Mouse (Mus musculus) embryonic facial prominence, embryonic 15.5 days (tissue): ENCODE results near the gene Ankrd22. TPM values are rescaled to one million over a fixed set of nuclear protein-coding genes. Genes with fewer than 3 reads are reported as not detected.
"Not testable (repeated sequence)": the region's sequence is repeated elsewhere in the genome, so short reads cannot be mapped to it uniquely, and the experiment has no call there.

Experiments
- ATAC-seq: fragments of 200-750 bp; cut with Nextera tagmentation; 2 replicates; pipeline ENCODE4 v1.8.0; 2017; ENCODE audit warnings: low read depth, moderate TSS enrichment; ENCODE audit not compliant: insufficient number of reproducible peaks, low FRiP score, low TSS enrichment
- H3K27ac ChIP-seq: fragments of 300-500 bp; sonication (generic); replicated peaks from 2 replicates; pipeline ENCODE4 v1.5.1; 2015; ENCODE audit warnings: mild to moderate bottlenecking, inconsistent platforms
- H3K27me3 ChIP-seq: fragments of 300-500 bp; sonication (generic); 2 replicates; pipeline ENCODE4 v1.6.1; 2015; ENCODE audit warnings: inconsistent platforms
- H3K36me3 ChIP-seq: fragments of 300-500 bp; sonication (generic); 2 replicates; pipeline ENCODE4 v1.6.1; 2015; ENCODE audit warnings: mild to moderate bottlenecking, inconsistent platforms
- H3K4me1 ChIP-seq: fragments of 300-500 bp; sonication (generic); 2 replicates; pipeline ENCODE4 v1.6.1; 2015; ENCODE audit warnings: inconsistent platforms
- H3K4me2 ChIP-seq: fragments of 300-500 bp; sonication (generic); replicated peaks from 2 replicates; pipeline ENCODE4 v1.6.1; 2015; ENCODE audit warnings: mild to moderate bottlenecking, inconsistent platforms
- H3K4me3 ChIP-seq: fragments of 300-500 bp; sonication (generic); replicated peaks from 2 replicates; pipeline ENCODE4 v1.5.1; 2015; ENCODE audit warnings: mild to moderate bottlenecking, inconsistent platforms
- H3K9ac ChIP-seq: fragments of 300-500 bp; sonication (generic); 2 replicates; pipeline ENCODE4 v1.6.1; 2015; ENCODE audit warnings: inconsistent platforms
- H3K9me3 ChIP-seq: fragments of 300-500 bp; sonication (generic); replicated peaks from 2 replicates; pipeline ENCODE4 v1.6.1; 2016; ENCODE audit warnings: inconsistent platforms
- WGBS: fragments of 180-500 bp; shearing (Covaris S2); methylation state at CpG from one replicate; pipeline ENCODE4 v1.1.7; 2015; 5-methylcytosine and 5-hydroxymethylcytosine counted together
- polyA plus RNA-seq: library from polyadenylated mRNA; unstranded; fragments of >200 nt; fragmentation: Nextera tagmentation; extraction: Ambion mirVana; gene quantifications from 2 replicates; pipeline ENCODE4 v1.2.1, GENCODE M21; 2015

The Ankrd22 gene
- 7.3 and 8.2 TPM in 2 replicates for polyA plus RNA-seq

DNA sequence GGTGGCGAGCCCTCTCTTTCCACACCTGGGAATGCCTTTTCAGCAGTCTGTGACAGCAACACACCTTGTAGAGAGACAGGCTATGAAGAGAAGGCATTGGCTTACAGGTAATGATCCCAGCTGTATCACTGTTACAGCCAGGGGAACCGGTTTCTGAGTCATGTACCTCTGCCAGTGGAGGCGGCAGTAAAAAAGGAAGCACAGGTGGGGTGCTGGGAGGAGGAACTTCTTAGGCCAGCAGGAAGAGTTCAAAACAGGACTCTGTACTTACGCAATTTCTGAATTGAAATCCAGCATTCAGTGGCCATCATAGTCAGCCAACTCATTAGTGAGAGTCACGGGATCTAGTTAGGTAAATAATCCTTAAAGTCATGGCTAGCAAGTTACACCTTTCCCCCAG is at the start of gene Ankrd22:
Gene Ankrd22, minus strand, starts transcription at position 163 of the 400 bp plus-strand sequence.
- Histone ChIP-seq H3K36me3 (no peaks in the 10 kb centered on the region), H3K27ac (peak within 1 kb of the TSS; percentile 55; the same call in 1 of the 2 replicates), H3K9ac (no peak within 1 kb of the TSS), H3K4me1 (no peaks in the 10 kb centered on the region), H3K27me3 (no peaks in the 10 kb centered on the region), H3K4me3 (0 out of 2 replicates have a peak within 1 kb of the TSS, but pooled peaks have one; percentile 6), H3K4me2 (no peak within 1 kb of the TSS), H3K9me3 (no peaks in the 10 kb centered on the region)
- ATAC-seq: peak; percentile 80
- WGBS: 50% methylated on average over 5 of the region's 5 CpGs

DNA sequence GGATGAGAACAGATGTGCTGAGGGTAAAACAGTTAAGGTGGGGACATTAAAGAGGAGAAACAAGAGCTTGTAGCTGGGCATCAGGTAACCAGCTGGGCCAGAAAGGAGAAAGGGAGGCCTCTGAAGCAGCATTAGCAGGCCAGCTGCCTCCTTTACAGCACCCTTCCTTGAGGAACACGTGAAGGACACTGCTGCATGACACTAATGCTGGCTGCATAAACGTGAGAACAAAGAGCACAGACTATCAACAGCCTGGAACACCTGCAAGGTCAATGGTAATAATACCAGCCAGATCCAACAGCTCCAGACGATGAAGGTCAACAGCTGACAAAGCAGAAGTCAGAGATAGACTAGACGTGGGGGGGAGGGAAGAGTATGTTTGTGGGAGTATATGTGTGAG is 48.3 kb upstream of the Ankrd22 start:
- Histone ChIP-seq H3K36me3 (no peaks in the 10 kb centered on the region), H3K9me3 (no peaks in the 10 kb centered on the region), H3K4me2 (no peak overlapping the region), H3K4me1 (0 out of 2 replicates have a peak, but pooled peaks cover 4% of the 10 kb centered on the region), H3K4me3 (no peak overlapping the region), H3K27me3 (no peaks in the 10 kb centered on the region), H3K27ac (no peak overlapping the region), H3K9ac (no peak overlapping the region)
- no peak for ATAC-seq
- WGBS: 54% methylated on average over 4 of the region's 4 CpGs

DNA sequence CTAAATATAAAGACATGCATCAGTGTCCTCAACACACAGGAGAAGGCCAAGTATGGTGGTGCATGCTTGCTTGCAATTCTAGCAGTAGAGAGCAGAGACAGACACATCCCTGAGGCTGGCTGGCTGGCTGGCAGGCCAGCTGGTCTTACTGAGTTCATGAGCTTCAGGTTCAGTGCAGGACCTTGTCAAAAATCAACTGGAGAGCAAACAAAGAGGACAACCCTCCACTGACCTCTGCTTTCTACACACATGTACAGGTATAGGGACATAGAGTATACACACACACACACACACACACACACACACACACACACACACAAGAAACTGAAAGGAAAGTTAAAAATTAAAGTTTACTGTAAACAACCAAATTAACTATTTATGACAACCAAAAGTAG is 47.4 kb upstream of the Ankrd22 start:
- no peak for ATAC-seq
- Histone ChIP-seq H3K4me1 (0 out of 2 replicates have a peak, but pooled peaks cover 4% of the 10 kb centered on the region), H3K27ac (no peak overlapping the region), H3K9ac (no peak overlapping the region), H3K9me3 (no peaks in the 10 kb centered on the region), H3K4me2 (no peak overlapping the region), H3K4me3 (no peak overlapping the region), H3K27me3 (no peaks in the 10 kb centered on the region), H3K36me3 (no peaks in the 10 kb centered on the region)

DNA sequence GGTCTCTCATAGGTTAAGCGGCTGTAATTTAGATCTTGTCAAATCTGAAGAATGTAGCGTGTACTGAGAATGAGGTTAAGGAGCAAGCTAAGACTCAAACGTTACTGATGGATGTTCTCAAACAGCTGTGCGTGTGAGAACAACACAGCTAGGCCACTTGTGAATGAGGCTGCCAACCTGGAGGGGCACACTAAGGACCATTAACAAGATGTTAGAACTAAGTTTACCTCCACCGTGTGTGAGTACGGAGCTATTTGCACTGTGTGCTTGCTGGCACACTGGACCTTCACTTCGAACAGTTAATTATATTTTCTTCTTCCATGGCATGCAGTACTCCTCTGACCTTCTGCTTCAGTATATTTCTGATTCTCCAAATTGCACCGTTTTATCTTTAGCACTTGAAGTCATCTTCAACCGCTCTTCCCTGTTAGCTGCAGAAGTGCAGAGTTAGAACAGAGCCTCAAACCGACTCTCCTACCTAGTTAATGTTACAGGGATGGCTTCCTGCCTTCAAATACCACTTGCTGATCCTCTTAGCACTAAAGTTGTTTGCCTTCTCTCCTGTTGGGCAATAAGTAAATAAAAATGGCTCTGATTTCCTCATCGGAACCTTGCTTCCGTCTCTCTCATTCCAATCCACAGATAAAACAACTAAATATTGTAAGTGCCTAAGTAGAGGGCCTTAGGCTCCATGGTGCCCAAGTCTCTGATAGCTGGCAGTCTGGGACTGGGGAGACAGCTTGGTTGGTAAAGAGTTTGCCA is 46.8 kb upstream of the Ankrd22 start:
- Histone ChIP-seq H3K27ac (no peak overlapping the region), H3K36me3 (no peaks in the 10 kb centered on the region), H3K4me2 (no peak overlapping the region), H3K4me1 (0 out of 2 replicates have a peak, but pooled peaks cover 4% of the 10 kb centered on the region), H3K9me3 (no peaks in the 10 kb centered on the region), H3K9ac (no peak overlapping the region), H3K4me3 (no peak overlapping the region), H3K27me3 (no peaks in the 10 kb centered on the region)
- no peak for ATAC-seq
- 84% methylated on average over 12 of the region's 12 CpGs for WGBS

DNA sequence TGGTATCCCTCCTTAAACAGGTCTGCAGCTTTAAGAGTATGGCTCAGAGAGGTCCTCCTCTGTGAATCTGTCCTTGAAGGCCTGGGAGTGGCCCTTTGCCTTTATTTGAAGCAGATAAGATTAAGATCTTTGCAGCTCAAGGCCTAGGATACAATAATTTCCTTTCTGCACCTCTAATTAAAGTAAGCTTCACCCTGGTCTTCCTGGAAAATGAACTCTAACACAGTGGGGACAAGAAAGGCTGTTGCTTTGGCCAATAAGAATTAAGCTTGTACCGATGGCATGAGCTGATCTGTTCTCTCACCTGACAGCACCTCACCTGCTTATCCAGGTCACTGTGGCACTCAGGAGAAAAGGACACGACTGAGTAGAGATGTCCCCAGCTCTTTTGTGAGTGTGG is 45.0 kb upstream of the Ankrd22 start:
- H3K9ac ChIP-seq: no peak overlapping the region
- no peak overlapping the region for H3K27ac ChIP-seq
- ATAC-seq: no peak
- no peaks in the 10 kb centered on the region for H3K9me3 ChIP-seq
- no peak overlapping the region for H3K4me2 ChIP-seq
- H3K4me3 ChIP-seq: no peak overlapping the region
- WGBS: 46% methylated on average over 2 of the region's 2 CpGs
- H3K4me1 ChIP-seq: no peaks in the 10 kb centered on the region
- no peaks in the 10 kb centered on the region for H3K27me3 ChIP-seq
- H3K36me3 ChIP-seq: no peaks in the 10 kb centered on the region

DNA sequence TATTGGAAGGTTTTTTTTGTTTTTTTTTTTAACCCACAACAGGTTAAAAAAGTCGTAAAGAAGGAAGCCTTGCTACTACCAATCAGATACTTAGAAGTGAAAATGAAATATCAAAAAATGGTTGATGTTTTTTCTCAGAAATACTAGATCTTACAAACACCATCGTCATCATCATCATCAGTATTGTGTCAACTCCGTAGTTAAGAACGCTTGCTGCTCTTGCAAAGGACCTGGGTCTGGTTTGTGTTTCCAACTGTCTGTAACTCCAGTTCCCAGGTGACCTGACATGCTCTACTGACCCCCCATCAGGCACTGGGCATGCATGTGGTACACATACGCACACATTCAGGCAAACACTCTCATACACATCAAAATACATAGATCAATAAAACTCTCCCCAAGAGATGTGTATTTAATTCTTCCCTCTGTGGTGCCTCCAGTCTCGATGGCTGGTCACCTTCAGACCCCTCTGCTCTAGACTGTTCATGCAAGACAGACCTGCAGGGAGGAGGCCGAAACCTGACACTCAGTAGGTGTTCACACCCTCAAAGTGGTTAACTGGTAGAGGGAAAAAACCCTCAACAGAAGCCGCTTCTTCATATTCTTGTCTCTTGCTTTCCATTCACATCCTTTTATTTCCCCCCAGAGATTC is 44.2 kb upstream of the Ankrd22 start:
- 74% methylated on average over 8 of the region's 8 CpGs for WGBS
- H3K36me3 ChIP-seq: no peaks in the 10 kb centered on the region
- no peak for ATAC-seq
- H3K4me3 ChIP-seq: no peak overlapping the region
- H3K27ac ChIP-seq: no peak overlapping the region
- no peaks in the 10 kb centered on the region for H3K4me1 ChIP-seq
- H3K27me3 ChIP-seq: no peaks in the 10 kb centered on the region
- no peaks in the 10 kb centered on the region for H3K9me3 ChIP-seq
- no peak overlapping the region for H3K9ac ChIP-seq
- no peak overlapping the region for H3K4me2 ChIP-seq

DNA sequence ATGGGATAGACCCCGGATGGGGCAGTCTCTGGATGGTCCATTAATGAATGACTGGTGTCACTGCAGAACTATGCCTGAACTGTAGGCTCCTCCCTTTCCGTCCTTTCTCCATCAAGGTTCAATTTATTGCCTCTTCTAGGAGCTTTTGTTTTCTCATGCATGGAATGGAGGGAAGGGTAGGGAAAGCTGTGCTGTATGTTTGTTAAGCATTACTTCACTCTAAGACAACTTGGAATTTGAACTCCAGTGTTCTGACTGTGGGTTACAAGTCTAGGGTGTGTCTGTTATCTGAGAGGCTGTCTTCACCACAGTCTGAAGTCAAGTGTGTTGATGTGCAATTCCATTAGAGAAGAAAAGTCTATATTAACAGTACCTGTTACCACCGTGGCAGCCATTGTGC is 43.2 kb upstream of the Ankrd22 start:
- no peak overlapping the region for H3K9ac ChIP-seq
- no peak overlapping the region for H3K4me3 ChIP-seq
- H3K4me2 ChIP-seq: no peak overlapping the region
- no peak overlapping the region for H3K27ac ChIP-seq
- ATAC-seq: no peak
- 81% methylated on average over 3 of the region's 3 CpGs for WGBS
- H3K4me1 ChIP-seq: no peaks in the 10 kb centered on the region
- H3K36me3 ChIP-seq: no peaks in the 10 kb centered on the region
- H3K9me3 ChIP-seq: no peaks in the 10 kb centered on the region
- no peaks in the 10 kb centered on the region for H3K27me3 ChIP-seq

DNA sequence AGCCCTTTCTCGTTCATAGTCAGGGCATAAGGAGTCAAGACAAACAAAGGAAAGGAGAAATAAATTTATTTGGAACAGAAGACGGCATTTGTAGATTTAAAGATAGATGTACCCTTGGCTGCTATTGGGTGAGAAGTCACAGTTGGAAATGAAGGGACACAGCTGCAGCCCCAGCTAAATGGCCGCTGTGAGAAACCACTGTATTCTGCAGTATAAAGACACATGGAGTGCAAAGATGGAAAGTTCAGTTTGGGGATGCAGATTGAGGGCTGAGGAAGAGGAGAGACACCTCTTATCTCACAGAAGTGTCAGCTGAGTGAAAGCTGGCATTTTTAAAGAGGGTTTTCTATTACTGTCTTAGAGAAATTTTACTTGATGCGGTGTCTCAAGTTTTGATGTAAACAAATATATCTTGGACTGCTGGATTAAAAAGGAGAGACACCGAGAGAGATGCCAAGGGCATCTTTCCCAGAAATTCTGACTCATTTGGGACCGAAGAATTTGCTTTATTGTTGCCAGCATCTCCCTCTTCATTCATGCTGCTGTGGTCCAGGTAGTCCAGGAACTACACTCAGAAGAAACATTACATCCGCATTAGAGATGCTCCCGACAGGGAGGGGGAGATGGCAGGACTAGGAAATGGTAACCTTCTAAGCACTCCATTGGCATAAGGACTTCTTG is 41.0 kb upstream of the Ankrd22 start:
- Histone ChIP-seq H3K9ac (no peak overlapping the region), H3K36me3 (no peaks in the 10 kb centered on the region), H3K27me3 (no peaks in the 10 kb centered on the region), H3K4me2 (no peak overlapping the region), H3K27ac (no peak overlapping the region), H3K9me3 (no peaks in the 10 kb centered on the region), H3K4me1 (no peaks in the 10 kb centered on the region; the same call in 1 of the 2 replicates), H3K4me3 (no peak overlapping the region)
- ATAC-seq: no peak
- WGBS: 86% methylated on average over 8 of the region's 8 CpGs

DNA sequence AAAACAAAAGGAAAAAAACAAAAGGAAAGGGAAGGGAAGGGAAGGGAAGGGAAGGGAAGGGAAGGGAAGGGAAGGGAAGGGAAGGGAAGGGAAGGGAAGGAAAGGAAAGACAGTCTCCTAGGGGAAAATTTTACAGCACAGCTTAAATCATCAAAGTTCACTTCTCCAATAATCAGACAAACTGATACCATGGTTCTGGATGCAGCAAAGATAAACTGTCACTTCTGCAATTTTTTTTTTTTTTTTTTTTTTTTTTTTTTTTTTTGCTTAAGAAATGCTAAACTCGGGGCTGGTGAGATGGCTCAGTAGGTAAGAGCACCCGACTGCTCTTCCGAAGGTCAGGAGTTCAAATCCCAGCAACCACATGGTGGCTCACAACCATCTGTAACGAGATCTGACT is 40.3 kb upstream of the Ankrd22 start:
- not testable (repeated sequence) for ATAC-seq, H3K4me1 ChIP-seq, H3K4me3 ChIP-seq, H3K9ac ChIP-seq, H3K4me2 ChIP-seq, H3K36me3 ChIP-seq, H3K27ac ChIP-seq, H3K9me3 ChIP-seq, H3K27me3 ChIP-seq
- WGBS: 77% methylated on average over 4 of the region's 4 CpGs

DNA sequence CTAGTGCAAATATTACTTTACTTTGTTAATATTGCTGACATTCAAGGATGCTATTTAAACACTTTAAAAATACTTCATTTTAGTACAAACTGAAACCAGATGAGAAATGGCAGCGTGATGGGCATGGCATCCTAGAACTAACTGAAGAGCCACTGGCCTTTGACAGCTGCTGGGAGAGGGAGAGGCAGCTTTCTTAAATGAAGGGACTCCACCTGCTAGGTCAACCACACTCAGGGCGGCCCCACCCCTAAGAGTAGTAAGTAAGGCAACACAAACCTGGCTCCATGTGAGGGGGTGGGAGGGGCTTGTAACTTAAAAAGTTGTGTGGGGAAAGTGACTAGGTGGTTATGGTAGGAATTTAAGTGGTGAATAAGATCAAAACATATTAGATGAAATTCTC is 36.8 kb upstream of the Ankrd22 start:
- ATAC-seq: no peak
- H3K4me2 ChIP-seq: no peak overlapping the region
- WGBS: 62% methylated on average over 2 of the region's 2 CpGs

DNA sequence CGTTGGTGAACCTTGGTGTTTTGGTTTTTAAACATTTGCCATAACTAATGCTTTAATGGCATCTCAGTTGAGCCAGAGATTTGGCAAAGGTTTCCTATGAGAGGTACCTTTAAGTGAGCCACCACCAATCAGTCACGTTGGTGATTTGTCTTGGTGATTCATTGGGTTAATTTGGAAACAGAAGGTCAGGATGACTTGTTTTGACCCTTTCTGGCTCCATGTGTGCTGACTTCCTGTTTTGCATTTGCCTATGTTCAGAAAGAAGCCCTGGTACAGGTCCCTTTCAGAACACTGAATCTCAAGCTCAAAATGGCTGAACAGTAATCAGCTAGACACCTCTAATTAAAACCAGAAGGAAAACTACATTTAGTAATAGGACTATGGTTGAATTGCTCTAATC is 33.6 kb upstream of the Ankrd22 start:
- 29% methylated on average over 2 of the region's 2 CpGs for WGBS
- Histone ChIP-seq H3K4me2 (no peak overlapping the region), H3K27ac (no peak overlapping the region), H3K9ac (no peak overlapping the region), H3K4me1 (peaks cover 3% of the 10 kb centered on the region; the same call in 1 of the 2 replicates), H3K4me3 (no peak overlapping the region), H3K36me3 (no peaks in the 10 kb centered on the region), H3K27me3 (no peaks in the 10 kb centered on the region), H3K9me3 (no peaks in the 10 kb centered on the region)
- ATAC-seq: no peak

More for the DNA sequence above, 36.8 kb upstream of the Ankrd22 start:
- Histone ChIP-seq H3K27me3 (no peaks in the 10 kb centered on the region), H3K9me3 (no peaks in the 10 kb centered on the region), H3K27ac (no peak overlapping the region), H3K4me1 (no peaks in the 10 kb centered on the region; the same call in 1 of the 2 replicates), H3K4me3 (no peak overlapping the region), H3K36me3 (no peaks in the 10 kb centered on the region), H3K9ac (no peak overlapping the region)
